Mouse (Mus musculus) liver, embryonic 14.5 days (tissue): ENCODE results near the gene Eaf1. TPM values are rescaled to one million over a fixed set of nuclear protein-coding genes. Genes with fewer than 3 reads are reported as not detected.

Experiments used
- ATAC-seq: fragments of 200-750 bp; cut with Nextera tagmentation; 2 replicates; pipeline ENCODE4 v1.8.0; 2017; ENCODE audit warnings: moderate number of reproducible peaks, mild to moderate bottlenecking, moderate library complexity; ENCODE audit not compliant: insufficient read depth
- DNase-seq, 3 experiments: peaks; one replicate each; pipeline ENCODE4 v3.0.0-alpha.2; 2012 to 2013; ENCODE audit warnings: low read depth in 3 of 3, low spot score in 3 of 3
- H3K27ac ChIP-seq: fragments of 300-500 bp; sonication (generic); 2 replicates; pipeline ENCODE4 v1.5.1; 2014; ENCODE audit warnings: moderate library complexity, mild to moderate bottlenecking, control low read depth, inconsistent platforms
- H3K27me3 ChIP-seq: fragments of 300-500 bp; sonication (generic); 2 replicates; pipeline ENCODE4 v1.6.1; 2014; ENCODE audit warnings: mild to moderate bottlenecking, low read length, moderate library complexity; ENCODE audit not compliant: control insufficient read depth, insufficient read depth
- H3K36me3 ChIP-seq: fragments of 300-500 bp; sonication (generic); replicated peaks from 2 replicates; pipeline ENCODE4 v1.6.1; 2014; ENCODE audit warnings: low read depth; ENCODE audit not compliant: control insufficient read depth, insufficient read depth
- H3K4me1 ChIP-seq, 2 experiments: fragments of 200-500 bp in 1 of 2; fragments of 300-500 bp in 1 of 2; sonication (generic) in 1 of 2; replicated peaks; 2 replicates each; pipeline ENCODE4 v1.6.1; 2012 to 2014; ENCODE audit warnings: antibody characterized with exemption in 1 of 2, inconsistent platforms in 1 of 2, low read length in 1 of 2; ENCODE audit not compliant: control insufficient read depth in 2 of 2, insufficient read depth in 2 of 2
- H3K4me2 ChIP-seq: fragments of 300-500 bp; sonication (generic); 2 replicates; pipeline ENCODE4 v1.6.1; 2014; ENCODE audit warnings: low read depth, mild to moderate bottlenecking, control low read depth, moderate library complexity
- H3K4me3 ChIP-seq, 2 experiments: fragments of 200-500 bp in 1 of 2; fragments of 300-500 bp in 1 of 2; sonication (generic) in 1 of 2; 2 replicates each; pipeline ENCODE4 v1.5.1; 2012 to 2014; ENCODE audit warnings: low read depth in 2 of 2, low read length in 2 of 2, mild to moderate bottlenecking in 2 of 2, control low read depth in 1 of 2, inconsistent platforms in 1 of 2, moderate library complexity in 1 of 2; ENCODE audit not compliant: insufficient read depth in 1 of 2
- H3K9ac ChIP-seq: fragments of 300-500 bp; sonication (generic); replicated peaks from 2 replicates; pipeline ENCODE4 v1.6.1; 2014; ENCODE audit warnings: mild to moderate bottlenecking, control low read depth, moderate library complexity
- H3K9me3 ChIP-seq: fragments of 300-500 bp; sonication (generic); 2 replicates; pipeline ENCODE4 v1.6.1; 2016; ENCODE audit warnings: low read length, mixed read lengths; ENCODE audit not compliant: control insufficient read depth
- CTCF ChIP-seq: IDR thresholded peaks from 2 replicates; pipeline ENCODE4 v1.5.1; 2016; ENCODE audit warnings: antibody characterized with exemption, low read depth, control low read depth
- EP300 ChIP-seq: IDR thresholded peaks from 2 replicates; pipeline ENCODE4 v1.6.1; 2016; ENCODE audit warnings: antibody characterized with exemption, low read depth
- WGBS: fragments of 180-500 bp; shearing (Covaris S2); extraction: QIAGEN DNeasy Blood & Tissue Kit; methylation state at CpG from one replicate; pipeline ENCODE4 v1.1.7; 2014; ENCODE audit not compliant: insufficient replicate concordance; 5-methylcytosine and 5-hydroxymethylcytosine counted together
- polyA plus RNA-seq, 2 experiments: library from polyadenylated mRNA; depleted of rRNA in 1 of 2; stranded (reverse) in 1 of 2; unstranded in 1 of 2; fragments of >200 nt; fragmentation: Nextera tagmentation in 1 of 2; extraction: Ambion mirVana in 1 of 2; gene quantifications; 2 replicates each; pipeline versions ENCODE4 v1.2.1 to v1.2.3; 2012 to 2014

Gene Eaf1
- polyA plus RNA-seq, 2 experiments: 20.9 to 23.0 TPM

- no peaks in the 10 kb centered on the region for H3K27me3 ChIP-seq
- no peak overlapping the region for H3K9ac ChIP-seq
- no peak overlapping the region for H3K4me2 ChIP-seq
- DNase-seq (no peak), ATAC-seq (no peak)
- H3K4me3 ChIP-seq: no peak overlapping the region
- no peaks in the 10 kb centered on the region for H3K9me3 ChIP-seq
- H3K27ac ChIP-seq: no peak overlapping the region
- peaks cover 0 to 17% of the 10 kb centered on the region in 2 experiments; a peak in 3 of 4 replicates for H3K4me1 ChIP-seq
- no peaks in the 10 kb centered on the region for H3K36me3 ChIP-seq
- TF ChIP-seq EP300 (no peak), CTCF (no peak)
- 23% methylated on average over 3 of the region's 3 CpGs for WGBS
Observed at GRCm38 (mm10) chr14:31532656-31533055, 38.5 kb downstream of the Eaf1 start.

GRCm38 (mm10) chr14:31537298-31537697 is 43.1 kb downstream of the Eaf1 start:
- ATAC-seq: no peak
- Histone ChIP-seq H3K36me3 (no peaks in the 10 kb centered on the region), H3K27ac (no peak overlapping the region), H3K9me3 (no peaks in the 10 kb centered on the region), H3K4me2 (no peak overlapping the region), H3K9ac (no peak overlapping the region), H3K4me3 (no peak overlapping the region), H3K27me3 (no peaks in the 10 kb centered on the region), H3K4me1 (peaks cover 0 to 3% of the 10 kb centered on the region in 2 experiments; a peak in 2 of 4 replicates)
- no peak for DNase-seq
- TF ChIP-seq CTCF (no peak), EP300 (no peak)
- 53% methylated on average over 6 of the region's 6 CpGs for WGBS

GRCm38 (mm10) chr14:31543885-31544442 is 49.8 kb downstream of the Eaf1 start:
- Histone ChIP-seq H3K4me1 (no peaks in the 10 kb centered on the region), H3K9ac (no peak overlapping the region), H3K4me3 (no peak overlapping the region), H3K36me3 (no peaks in the 10 kb centered on the region), H3K9me3 (no peaks in the 10 kb centered on the region), H3K4me2 (no peak overlapping the region), H3K27ac (no peak overlapping the region), H3K27me3 (no peaks in the 10 kb centered on the region)
- TF ChIP-seq CTCF (no peak), EP300 (no peak)
- WGBS: 69% methylated on average over 11 of the region's 11 CpGs
- no peak for DNase-seq
- no peak for ATAC-seq

GRCm38 (mm10) chr14:31555021-31555420 is 60.8 kb downstream of the Eaf1 start:
- Histone ChIP-seq H3K36me3 (no peaks in the 10 kb centered on the region), H3K4me1 (no peaks in the 10 kb centered on the region), H3K27ac (no peak overlapping the region), H3K9me3 (no peaks in the 10 kb centered on the region), H3K4me2 (no peak overlapping the region), H3K9ac (no peak overlapping the region), H3K27me3 (no peaks in the 10 kb centered on the region), H3K4me3 (no peak overlapping the region)
- ATAC-seq (no peak), DNase-seq (no peak)
- 62% methylated on average over 7 of the region's 7 CpGs for WGBS
- TF ChIP-seq EP300 (no peak), CTCF (0 out of 2 replicates have a peak, but pooled peaks have one; percentile 20)

- TF ChIP-seq CTCF: no peak
- no peak for TF ChIP-seq EP300
- Histone ChIP-seq H3K36me3 (no peaks in the 10 kb centered on the region), H3K9me3 (no peaks in the 10 kb centered on the region), H3K27ac (no peak overlapping the region), H3K4me2 (no peak overlapping the region), H3K4me3 (no peak overlapping the region), H3K4me1 (no peaks in the 10 kb centered on the region), H3K27me3 (no peaks in the 10 kb centered on the region), H3K9ac (no peak overlapping the region)
- DNase-seq: no peak
- ATAC-seq: no peak
- WGBS: 62% methylated on average over 14 of the region's 14 CpGs
Observed at GRCm38 (mm10) chr14:31555963-31556434, 61.8 kb downstream of the Eaf1 start.
